Mouse (Mus musculus): ENCODE results near the gene Tnfrsf8.

The Tnfrsf8 gene

GRCm38 (mm10) chr4:145230647-145231046, 84.3 kb downstream of the Tnfrsf8 start:
- DNase-seq (ENCODE audit: low spot score) = no peak

- no peak for DNase-seq (ENCODE audit: low spot score)
These were observed 85.3 kb downstream of the Tnfrsf8 start for GRCm38 (mm10) chr4:145229524-145230163.

DNA sequence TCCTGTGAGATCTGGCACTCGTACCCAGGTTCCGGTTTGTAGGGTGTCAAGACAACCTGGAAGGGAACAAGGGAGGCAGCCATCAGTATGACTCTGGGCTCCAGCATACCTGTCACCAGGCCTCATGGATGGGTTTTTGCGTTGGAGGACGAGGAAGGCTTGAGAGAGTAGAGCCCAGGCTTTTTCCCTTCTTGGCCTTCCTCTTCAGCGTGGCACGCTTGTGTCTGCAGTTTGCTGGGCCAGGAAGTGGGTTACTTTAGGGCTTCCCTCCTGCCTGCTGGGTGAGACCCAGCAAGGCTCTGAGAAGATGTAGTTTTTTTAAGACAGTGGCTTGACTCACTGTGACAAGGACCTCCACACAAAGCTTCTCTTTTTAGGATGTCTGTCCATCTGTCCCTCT, 85.9 kb downstream of the Tnfrsf8 start:
- DNase-seq (ENCODE audit: low spot score) = no peak

- no peak for DNase-seq (ENCODE audit: low spot score)
These were observed 90.4 kb downstream of the Tnfrsf8 start for GRCm38 (mm10) chr4:145224613-145225012.

DNA sequence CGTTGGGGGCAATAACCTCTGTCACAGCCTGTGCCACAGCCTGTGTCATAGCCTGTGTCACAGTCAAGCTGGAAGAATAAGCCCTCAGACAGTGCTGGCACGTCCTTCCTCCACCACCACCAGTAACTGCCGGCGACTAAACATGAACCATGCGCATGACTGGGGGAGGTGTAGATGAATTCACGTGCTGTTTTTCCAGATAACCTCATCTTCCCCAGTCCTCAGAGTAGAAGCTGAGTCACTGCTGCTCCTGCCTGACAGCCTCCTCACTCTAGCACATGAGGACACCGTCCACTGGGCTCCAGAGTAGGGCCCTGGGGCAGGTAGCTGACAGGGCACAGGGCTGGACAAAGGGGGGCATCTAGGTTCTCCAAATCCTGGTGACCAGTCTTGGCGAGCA, 92.9 kb downstream of the Tnfrsf8 start:
- DNase-seq (ENCODE audit: low spot score) = no peak

- DNase-seq (ENCODE audit: low spot score) = no peak
These were observed 93.6 kb downstream of the Tnfrsf8 start for GRCm38 (mm10) chr4:145221379-145221778.

- DNase-seq (ENCODE audit: low spot score) = no peak
These were observed 95.0 kb downstream of the Tnfrsf8 start for GRCm38 (mm10) chr4:145220001-145220400.

GRCm38 (mm10) chr4:145219240-145219985, 95.6 kb downstream of the Tnfrsf8 start:
- DNase-seq (ENCODE audit: low spot score) = no peak

DNA sequence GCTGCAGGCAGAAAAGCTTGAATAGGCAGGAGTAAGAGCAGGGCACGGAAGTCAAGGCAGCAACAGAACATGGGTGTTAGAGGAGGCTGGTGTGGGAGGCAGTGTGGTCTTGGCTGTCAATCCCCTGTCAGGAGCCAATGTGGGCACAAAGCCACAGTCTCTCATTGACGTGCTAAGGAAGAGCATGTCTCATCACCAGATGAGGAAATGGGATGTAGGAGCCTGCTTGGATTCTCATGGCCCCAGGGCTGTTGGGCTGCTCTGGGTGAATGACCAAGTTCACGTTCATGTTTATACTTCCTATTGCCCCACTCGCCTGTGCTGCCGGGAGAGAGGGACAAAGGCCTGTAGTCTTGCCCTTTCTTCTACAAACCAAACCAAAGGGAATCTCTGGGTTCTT, 97.1 kb downstream of the Tnfrsf8 start:
- DNase-seq (ENCODE audit: low spot score) = no peak
